Mouse (Mus musculus) heart, postnatal 0 days (tissue): Measurements from ENCODE around the gene Six3. TPM values are rescaled to one million over a fixed set of nuclear protein-coding genes. Genes with fewer than 3 reads are reported as not detected.

Experiments
- ATAC-seq: fragments of 200-750 bp; cut with Nextera tagmentation; 2 replicates; pipeline ENCODE4 v1.8.0; 2017; ENCODE audit warnings: low read depth, moderate number of reproducible peaks, moderate library complexity; ENCODE audit not compliant: insufficient read depth
- DNase-seq: peaks from one replicate; pipeline ENCODE4 v3.0.0-alpha.2; 2016; ENCODE audit warnings: low spot score
- H3K27ac ChIP-seq: fragments of 300-500 bp; sonication (generic); 2 replicates; pipeline ENCODE4 v1.5.1; 2014; ENCODE audit warnings: low read depth, mild to moderate bottlenecking
- H3K27me3 ChIP-seq: fragments of 300-500 bp; sonication (generic); 2 replicates; pipeline ENCODE4 v1.6.1; 2014; ENCODE audit warnings: low read length, mixed read lengths; ENCODE audit not compliant: control insufficient read depth, insufficient read depth
- H3K36me3 ChIP-seq: fragments of 300-500 bp; sonication (generic); replicated peaks from 2 replicates; pipeline ENCODE4 v1.6.1; 2014; ENCODE audit warnings: low read length, mixed read lengths; ENCODE audit not compliant: control insufficient read depth, insufficient read depth
- H3K4me1 ChIP-seq: fragments of 300-500 bp; sonication (generic); 2 replicates; pipeline ENCODE4 v1.6.1; 2014; ENCODE audit warnings: antibody characterized with exemption; ENCODE audit not compliant: control insufficient read depth, insufficient read depth
- H3K4me2 ChIP-seq: fragments of 300-500 bp; sonication (generic); 2 replicates; pipeline ENCODE4 v1.6.1; 2014; ENCODE audit warnings: low read depth, mild to moderate bottlenecking, low read length, moderate library complexity
- H3K4me3 ChIP-seq: fragments of 300-500 bp; sonication (generic); 2 replicates; pipeline ENCODE4 v1.5.1; 2014; ENCODE audit warnings: low read depth, low read length
- H3K9ac ChIP-seq: fragments of 300-500 bp; sonication (generic); replicated peaks from 2 replicates; pipeline ENCODE4 v1.6.1; 2014; ENCODE audit warnings: low read depth, low read length, mixed read lengths
- H3K9me3 ChIP-seq: fragments of 300-500 bp; sonication (generic); replicated peaks from 2 replicates; pipeline ENCODE4 v1.6.1; 2016; ENCODE audit warnings: low read length; ENCODE audit not compliant: control insufficient read depth
- CTCF ChIP-seq: IDR thresholded peaks from 2 replicates; pipeline ENCODE4 v1.5.1; 2016; ENCODE audit warnings: antibody characterized with exemption, control low read depth, low read depth
- EP300 ChIP-seq: IDR thresholded peaks from 2 replicates; pipeline ENCODE4 v1.6.1; 2016; ENCODE audit warnings: antibody characterized with exemption, low read depth
- whole genome bisulfite sequencing: fragments of 180-500 bp; shearing (Covaris S2); extraction: QIAGEN DNeasy Blood & Tissue Kit; methylation state at CpG from one replicate; pipeline ENCODE4 v1.1.7; 2014; 5-methylcytosine and 5-hydroxymethylcytosine counted together
- polyA plus RNA-seq: library from polyadenylated mRNA; unstranded; fragments of >200 nt; fragmentation: Nextera tagmentation; extraction: Ambion mirVana; gene quantifications from 2 replicates; pipeline ENCODE4 v1.2.1, GENCODE M21; 2015
- total RNA-seq: library from RNA; depleted of rRNA; stranded (reverse); fragments of >200 nt; gene quantifications from 2 replicates; pipeline ENCODE4 v1.2.3, GENCODE M21; 2014; ENCODE audit warnings: low replicate concordance

Gene Six3
- total and polyA plus RNA-seq, 2 experiments from 2014 or later = not detected

DNA sequence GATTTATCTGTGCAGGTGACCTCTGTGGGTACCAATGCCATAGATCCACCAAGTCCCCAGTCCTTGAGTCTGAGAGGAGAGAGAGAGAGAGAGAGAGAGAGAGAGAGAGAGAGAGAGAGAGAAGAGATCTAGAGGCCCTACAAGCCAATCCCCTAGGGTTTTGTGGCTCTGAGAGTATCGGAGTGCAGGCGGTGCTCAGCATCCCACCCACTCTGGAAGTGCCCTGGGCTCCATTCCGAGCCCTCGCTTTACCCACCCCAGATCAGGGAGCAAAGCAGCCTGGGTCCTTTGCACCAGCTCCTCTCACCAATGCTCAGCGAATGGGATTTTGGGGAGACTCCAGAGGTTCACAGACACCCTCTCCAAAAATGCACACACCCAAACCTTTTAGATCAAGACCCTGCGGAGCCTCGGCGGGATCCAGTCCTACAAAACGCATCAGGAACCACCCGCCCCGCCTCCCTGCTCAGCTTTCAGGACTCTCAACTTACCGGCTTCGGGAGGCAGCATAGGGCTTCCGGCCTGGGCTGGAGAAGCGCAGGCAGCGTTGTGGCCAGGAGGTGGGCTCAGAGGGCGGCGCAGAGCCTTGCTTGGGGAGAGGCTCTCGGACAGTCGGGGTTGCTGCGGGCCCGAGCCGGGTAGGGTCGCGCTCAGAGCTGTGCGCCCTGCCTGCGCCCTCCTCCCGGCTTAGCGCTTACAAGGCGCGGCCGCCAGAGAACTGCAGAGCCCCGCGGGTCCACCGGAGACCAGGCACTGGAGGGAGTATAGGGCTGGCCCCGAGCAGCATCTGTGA is 4.4 kb downstream of the Six3 start:
- Histone ChIP-seq H3K4me3 (peak overlapping the region; percentile 25), H3K4me1 (peaks cover 5% of the 10 kb centered on the region; the same call in 1 of the 2 replicates), H3K27ac (no peak overlapping the region), H3K36me3 (no peaks in the 10 kb centered on the region), H3K4me2 (peak overlapping the region; percentile 41), H3K9me3 (no peaks in the 10 kb centered on the region), H3K27me3 (peaks cover 100% of the 10 kb centered on the region), H3K9ac (no peak overlapping the region)
- DNase-seq (no peak), ATAC-seq (no peak)
- under 1% methylated on average over 36 of the region's 36 CpGs for WGBS
- no peak for TF ChIP-seq EP300
- no peak for TF ChIP-seq CTCF

DNA sequence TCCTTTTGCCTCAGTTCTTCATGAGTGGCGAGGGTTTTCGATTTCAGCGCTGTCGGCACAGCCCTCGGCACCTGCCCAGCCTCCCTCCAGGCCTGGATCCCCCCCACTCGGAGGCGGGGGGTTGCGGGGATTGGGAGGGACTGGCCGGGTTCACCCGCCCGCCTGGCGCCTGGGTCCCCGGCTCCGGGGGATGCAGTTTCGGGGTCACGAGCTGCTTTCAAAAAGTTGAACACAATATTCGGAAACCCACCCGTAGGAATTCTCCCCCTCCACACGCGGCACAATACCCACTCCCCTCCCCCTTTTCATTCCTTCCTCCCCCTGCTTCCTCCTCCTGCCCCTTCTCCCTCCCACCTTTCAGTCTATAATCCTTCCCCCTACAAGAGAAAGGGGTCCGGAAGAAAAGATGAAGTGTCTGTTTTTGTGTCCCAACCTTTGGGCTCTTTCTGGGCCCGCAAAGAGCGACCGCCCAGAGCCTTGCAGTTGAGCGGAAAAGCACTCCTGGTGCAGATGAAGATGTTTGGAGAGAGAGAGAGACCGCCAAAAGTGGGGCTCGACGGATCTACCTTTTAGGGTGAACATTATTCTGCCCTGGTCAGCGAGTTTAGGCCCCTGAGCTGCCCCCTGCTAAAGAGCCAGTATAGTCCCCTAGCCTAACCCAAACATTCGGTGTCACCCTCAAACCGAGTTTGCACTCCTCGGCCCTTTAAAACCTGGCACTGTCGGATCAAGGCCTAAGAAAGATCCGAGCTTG is 5.1 kb downstream of the Six3 start:
- Histone ChIP-seq H3K9ac (no peak overlapping the region), H3K4me1 (peaks cover 5% of the 10 kb centered on the region; the same call in 1 of the 2 replicates), H3K27ac (no peak overlapping the region), H3K4me3 (peak overlapping the region; percentile 25), H3K36me3 (no peaks in the 10 kb centered on the region), H3K9me3 (no peaks in the 10 kb centered on the region), H3K27me3 (peaks cover 100% of the 10 kb centered on the region), H3K4me2 (peak overlapping the region; percentile 41)
- ATAC-seq (no peak), DNase-seq (no peak)
- 3% methylated on average over 34 of the region's 34 CpGs for WGBS
- no peak for TF ChIP-seq EP300
- no peak for TF ChIP-seq CTCF

DNA sequence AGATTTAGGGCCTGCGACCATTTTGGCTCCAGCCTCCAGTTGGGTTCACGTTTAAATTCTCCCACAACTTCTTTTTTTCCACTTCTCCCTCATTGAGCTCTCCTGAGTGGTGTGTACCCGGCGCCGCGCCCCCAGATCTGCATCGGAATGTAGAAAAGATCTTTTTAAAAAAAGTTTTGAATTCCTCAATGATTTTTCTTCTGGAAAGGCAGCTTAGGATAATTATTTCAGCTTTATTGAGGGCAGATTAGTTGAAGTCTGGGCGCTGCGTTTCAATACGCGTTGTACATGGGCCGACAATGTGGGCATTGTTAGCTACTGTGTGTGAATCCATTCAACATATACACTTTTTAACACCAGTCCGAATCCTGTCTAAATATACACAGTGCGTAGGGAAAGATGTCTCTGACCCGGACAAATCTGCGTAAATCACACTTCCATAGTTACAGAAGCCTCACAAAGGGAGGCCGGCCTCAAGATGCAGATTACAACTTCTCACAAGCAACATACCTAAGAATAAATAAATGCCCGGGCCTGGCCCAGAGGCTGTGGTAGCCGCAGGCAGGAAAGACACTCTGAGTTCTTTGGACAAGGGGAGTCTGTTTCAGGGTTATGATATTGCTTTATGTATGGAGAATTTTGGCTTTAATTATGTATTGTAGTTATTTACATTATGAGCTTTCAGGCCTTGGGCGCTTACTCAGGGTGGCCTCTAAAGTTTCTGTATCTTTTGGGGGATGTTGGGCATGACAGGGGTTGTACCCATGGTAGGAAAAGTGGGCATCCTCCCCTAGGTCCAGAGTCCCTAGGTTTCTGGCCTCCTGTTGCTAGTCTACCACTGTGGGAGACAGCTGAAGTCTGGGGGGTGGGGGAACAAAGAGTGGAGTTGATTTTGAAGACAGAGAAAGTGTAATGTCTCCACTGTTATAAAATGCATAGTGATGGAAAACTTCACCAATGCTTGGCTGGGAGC is 6.0 kb downstream of the Six3 start:
- no peak overlapping the region for H3K4me3 ChIP-seq
- H3K4me2 ChIP-seq = no peak overlapping the region
- H3K27me3 ChIP-seq = peaks cover 100% of the 10 kb centered on the region
- 12% methylated on average over 20 of the region's 20 CpGs for WGBS
- no peaks in the 10 kb centered on the region for H3K36me3 ChIP-seq
- ATAC-seq (no peak), DNase-seq (no peak)
- no peaks in the 10 kb centered on the region for H3K9me3 ChIP-seq
- H3K4me1 ChIP-seq = peaks cover 5% of the 10 kb centered on the region; the same call in 1 of the 2 replicates
- no peak overlapping the region for H3K27ac ChIP-seq
- no peak for TF ChIP-seq CTCF
- H3K9ac ChIP-seq = no peak overlapping the region

DNA sequence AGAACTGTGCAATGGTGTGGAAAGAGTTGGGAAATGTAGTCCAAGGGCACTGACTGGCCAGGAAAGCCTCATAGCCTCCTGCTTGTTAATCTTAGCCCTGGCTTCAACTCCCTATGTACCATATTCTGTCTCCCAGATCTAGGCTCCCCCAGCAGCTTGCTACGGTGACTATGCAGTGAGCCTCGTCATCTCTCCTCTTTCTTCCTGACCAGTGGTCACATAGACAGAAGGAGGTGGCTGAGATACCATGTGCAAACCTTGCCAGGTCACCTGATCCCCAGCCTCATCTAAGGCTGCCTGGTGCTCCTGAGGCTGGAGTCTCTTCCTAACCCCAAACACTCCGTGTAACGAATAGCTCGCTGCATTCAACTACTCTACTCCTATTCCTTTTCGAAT is 6.7 kb downstream of the Six3 start:
- no peak overlapping the region for H3K27ac ChIP-seq
- DNase-seq (no peak), ATAC-seq (no peak)
- no peaks in the 10 kb centered on the region for H3K36me3 ChIP-seq
- WGBS = 7% methylated on average over 6 of the region's 6 CpGs
- peaks cover 5% of the 10 kb centered on the region; the same call in 1 of the 2 replicates for H3K4me1 ChIP-seq
- peaks cover 99% of the 10 kb centered on the region for H3K27me3 ChIP-seq
- no peak overlapping the region for H3K9ac ChIP-seq
- H3K4me2 ChIP-seq = no peak overlapping the region
- no peak for TF ChIP-seq CTCF
- no peak for TF ChIP-seq EP300
- H3K9me3 ChIP-seq = no peaks in the 10 kb centered on the region
- H3K4me3 ChIP-seq = no peak overlapping the region
